Mouse (Mus musculus): ENCODE measurements at regions not wholly inside any gene's neighbourhood (a gene's known extent, or its start where the extent isn't known, plus 50 kb on each side); places are given as distances from the start of the nearest gene placed in this dataset.

DNA sequence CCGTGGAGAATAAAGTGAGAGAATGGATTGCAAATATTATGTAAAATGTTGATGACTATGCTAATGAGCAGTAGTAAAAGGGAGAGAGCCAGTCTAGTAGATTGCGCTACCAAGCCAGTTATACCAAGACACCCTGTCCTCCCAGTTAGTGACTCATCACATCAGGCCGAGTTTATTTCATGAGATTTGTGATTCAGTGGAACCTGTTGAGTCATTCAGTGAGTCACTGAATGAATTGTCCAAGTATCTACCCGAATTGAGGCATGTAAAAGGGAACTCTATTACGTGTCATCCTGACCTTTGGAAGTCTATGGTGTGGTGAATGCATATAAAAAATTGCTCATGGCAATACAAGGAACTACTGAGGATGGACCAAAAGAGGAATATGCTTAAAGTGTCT is 504.3 kb upstream of the Fam160b2 start:
- TF ChIP-seq POLR2A (IDR thresholded peaks at IDR 0.05; ENCODE audit: insufficient read depth, low read depth, low read length) (no peak), CTCF (IDR thresholded peaks at IDR 0.05; ENCODE audit: insufficient read depth, low read depth, low read length) (no peak)
- Histone ChIP-seq H3K4me1 (ENCODE audit: control insufficient read depth, insufficient read depth, low read length) (no peaks in the 10 kb centered on the region), H3K4me3 (ENCODE audit: insufficient read depth, low read depth, low read length) (no peak overlapping the region), H3K27ac (ENCODE audit: insufficient read depth, low read depth, low read length) (no peak overlapping the region)
- WGBS, result 36% methylated on average over 5 of the region's 5 CpGs

- H3K4me1 ChIP-seq (ENCODE audit: control insufficient read depth, insufficient read depth, low read length), result no peaks in the 10 kb centered on the region
- whole genome bisulfite sequencing, result 64% methylated on average over 7 of the region's 7 CpGs
- H3K4me3 ChIP-seq (ENCODE audit: insufficient read depth, low read depth, low read length), result no peak overlapping the region
- TF ChIP-seq CTCF (IDR thresholded peaks at IDR 0.05; ENCODE audit: insufficient read depth, low read depth, low read length) (no peak), POLR2A (IDR thresholded peaks at IDR 0.05; ENCODE audit: insufficient read depth, low read depth, low read length) (no peak)
- H3K27ac ChIP-seq (ENCODE audit: insufficient read depth, low read depth, low read length), result no peak overlapping the region
Measured at GRCm38 (mm10) chr14:71095661-71096422, 496.2 kb upstream of the Fam160b2 start.

- Histone ChIP-seq H3K4me3 (ENCODE audit: insufficient read depth, low read depth, low read length) (no peak overlapping the region), H3K4me1 (ENCODE audit: control insufficient read depth, insufficient read depth, low read length) (no peaks in the 10 kb centered on the region), H3K27ac (ENCODE audit: insufficient read depth, low read depth, low read length) (no peak overlapping the region)
- no peak for TF ChIP-seq CTCF (IDR thresholded peaks at IDR 0.05; ENCODE audit: insufficient read depth, low read depth, low read length)
- no peak for TF ChIP-seq POLR2A (IDR thresholded peaks at IDR 0.05; ENCODE audit: insufficient read depth, low read depth, low read length)
- WGBS, result 60% methylated on average over 8 of the region's 8 CpGs
Measured at GRCm38 (mm10) chr14:71092626-71093326, 493.1 kb upstream of the Fam160b2 start.

- no peak for TF ChIP-seq CTCF (IDR thresholded peaks at IDR 0.05; ENCODE audit: insufficient read depth, low read depth, low read length)
- TF ChIP-seq POLR2A (IDR thresholded peaks at IDR 0.05; ENCODE audit: insufficient read depth, low read depth, low read length), result no peak
- 90% methylated on average over 3 of the region's 3 CpGs for WGBS
- H3K27ac ChIP-seq (ENCODE audit: insufficient read depth, low read depth, low read length), result no peak overlapping the region
- H3K4me3 ChIP-seq (ENCODE audit: insufficient read depth, low read depth, low read length), result no peak overlapping the region
- no peaks in the 10 kb centered on the region for H3K4me1 ChIP-seq (ENCODE audit: control insufficient read depth, insufficient read depth, low read length)
Measured at GRCm38 (mm10) chr14:71085721-71086120, 486.1 kb upstream of the Fam160b2 start.

- TF ChIP-seq POLR2A (IDR thresholded peaks at IDR 0.05; ENCODE audit: insufficient read depth, low read depth, low read length), result no peak
- TF ChIP-seq CTCF (IDR thresholded peaks at IDR 0.05; ENCODE audit: insufficient read depth, low read depth, low read length), result no peak
- Histone ChIP-seq H3K4me1 (ENCODE audit: control insufficient read depth, insufficient read depth, low read length) (no peaks in the 10 kb centered on the region), H3K27ac (ENCODE audit: insufficient read depth, low read depth, low read length) (no peak overlapping the region), H3K4me3 (ENCODE audit: insufficient read depth, low read depth, low read length) (no peak overlapping the region)
Measured at GRCm38 (mm10) chr14:71082327-71082726, 482.7 kb upstream of the Fam160b2 start.

DNA sequence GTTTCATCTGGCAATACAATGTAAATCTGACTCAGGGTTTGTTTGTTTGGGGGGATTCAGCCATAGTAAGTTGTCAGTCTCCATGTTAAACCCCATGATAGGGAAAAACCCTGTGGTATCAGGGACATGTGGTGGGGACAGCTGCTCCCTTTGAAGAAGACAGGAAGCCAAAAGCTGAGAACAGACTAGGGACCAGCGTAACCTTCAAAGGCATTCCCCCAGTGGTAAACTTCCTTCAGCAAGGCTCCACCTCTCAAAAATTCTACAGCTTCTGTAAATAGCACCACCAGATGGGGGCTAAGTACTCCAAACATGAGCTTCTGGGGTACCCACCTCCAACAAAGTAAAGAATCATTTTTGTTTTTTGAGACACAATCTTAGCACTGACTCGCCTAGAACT is 476.0 kb upstream of the Fam160b2 start:
- no peak overlapping the region for H3K27ac ChIP-seq (ENCODE audit: insufficient read depth, low read depth, low read length)
- H3K4me3 ChIP-seq (ENCODE audit: insufficient read depth, low read depth, low read length), result no peak overlapping the region
- TF ChIP-seq CTCF (IDR thresholded peaks at IDR 0.05; ENCODE audit: insufficient read depth, low read depth, low read length), result no peak
- TF ChIP-seq POLR2A (IDR thresholded peaks at IDR 0.05; ENCODE audit: insufficient read depth, low read depth, low read length), result no peak
- H3K4me1 ChIP-seq (ENCODE audit: control insufficient read depth, insufficient read depth, low read length), result no peaks in the 10 kb centered on the region
- 97% methylated on average over 2 of the region's 2 CpGs for WGBS

- TF ChIP-seq CTCF (IDR thresholded peaks at IDR 0.05; ENCODE audit: insufficient read depth, low read depth, low read length) (no peak), POLR2A (IDR thresholded peaks at IDR 0.05; ENCODE audit: insufficient read depth, low read depth, low read length) (no peak)
- Histone ChIP-seq H3K27ac (ENCODE audit: insufficient read depth, low read depth, low read length) (no peak overlapping the region), H3K4me1 (ENCODE audit: control insufficient read depth, insufficient read depth, low read length) (no peaks in the 10 kb centered on the region), H3K4me3 (ENCODE audit: insufficient read depth, low read depth, low read length) (no peak overlapping the region)
Measured at GRCm38 (mm10) chr14:71074019-71074418, 474.4 kb upstream of the Fam160b2 start.

GRCm38 (mm10) chr14:71065669-71066068 is 466.0 kb upstream of the Fam160b2 start:
- Histone ChIP-seq H3K27ac (ENCODE audit: insufficient read depth, low read depth, low read length) (no peak overlapping the region), H3K4me3 (ENCODE audit: insufficient read depth, low read depth, low read length) (no peak overlapping the region), H3K4me1 (ENCODE audit: control insufficient read depth, insufficient read depth, low read length) (no peaks in the 10 kb centered on the region)
- TF ChIP-seq CTCF (IDR thresholded peaks at IDR 0.05; ENCODE audit: insufficient read depth, low read depth, low read length), result no peak
- no peak for TF ChIP-seq POLR2A (IDR thresholded peaks at IDR 0.05; ENCODE audit: insufficient read depth, low read depth, low read length)
- 87% methylated on average over 4 of the region's 4 CpGs for WGBS

GRCm38 (mm10) chr14:71056601-71057000 is 457.0 kb upstream of the Fam160b2 start:
- Histone ChIP-seq H3K4me1 (ENCODE audit: control insufficient read depth, insufficient read depth, low read length) (no peaks in the 10 kb centered on the region), H3K4me3 (ENCODE audit: insufficient read depth, low read depth, low read length) (no peak overlapping the region), H3K27ac (ENCODE audit: insufficient read depth, low read depth, low read length) (no peak overlapping the region)
- 94% methylated on average over 2 of the region's 2 CpGs for WGBS
- TF ChIP-seq CTCF (IDR thresholded peaks at IDR 0.05; ENCODE audit: insufficient read depth, low read depth, low read length), result no peak
- TF ChIP-seq POLR2A (IDR thresholded peaks at IDR 0.05; ENCODE audit: insufficient read depth, low read depth, low read length), result no peak
